Mouse (Mus musculus) hindbrain, embryonic 12.5 days (tissue): ENCODE results near the gene Gm11032. TPM values are rescaled to one million over a fixed set of nuclear protein-coding genes. Genes with fewer than 3 reads are reported as not detected.
A peak's percentile ranks its signal among the peaks of the same experiment; 100 is the strongest.

Experiments
- ATAC-seq: fragments of 200-750 bp; cut with Nextera tagmentation; 2 replicates; pipeline ENCODE4 v1.8.0; 2017; ENCODE audit warnings: moderate TSS enrichment; ENCODE audit not compliant: low FRiP score
- H3K27ac ChIP-seq: fragments of 300-500 bp; sonication (generic); 2 replicates; pipeline ENCODE4 v1.5.1; 2016; ENCODE audit warnings: mild to moderate bottlenecking
- H3K27me3 ChIP-seq: fragments of 300-500 bp; sonication (generic); 2 replicates; pipeline ENCODE4 v1.6.1; 2016; ENCODE audit warnings: mild to moderate bottlenecking
- H3K36me3 ChIP-seq: fragments of 300-500 bp; sonication (generic); 2 replicates; pipeline ENCODE4 v1.6.1; 2016; ENCODE audit warnings: mild to moderate bottlenecking
- H3K4me1 ChIP-seq: fragments of 300-500 bp; sonication (generic); 2 replicates; pipeline ENCODE4 v1.6.1; 2016
- H3K4me2 ChIP-seq: fragments of 300-500 bp; sonication (generic); replicated peaks from 2 replicates; pipeline ENCODE4 v1.6.1; 2016; ENCODE audit warnings: mild to moderate bottlenecking
- H3K4me3 ChIP-seq: fragments of 300-500 bp; sonication (generic); 2 replicates; pipeline ENCODE4 v1.5.1; 2016; ENCODE audit warnings: mild to moderate bottlenecking
- H3K9ac ChIP-seq: fragments of 300-500 bp; sonication (generic); 2 replicates; pipeline ENCODE4 v1.6.1; 2016; ENCODE audit warnings: mild to moderate bottlenecking, moderate library complexity
- H3K9me3 ChIP-seq: fragments of 300-500 bp; sonication (generic); replicated peaks from 2 replicates; pipeline ENCODE4 v1.6.1; 2016; ENCODE audit warnings: mild to moderate bottlenecking
- WGBS: fragments of 180-500 bp; shearing (Covaris S2); methylation state at CpG from one replicate; pipeline ENCODE4 v1.1.7; 2016; 5-methylcytosine and 5-hydroxymethylcytosine counted together
- polyA plus RNA-seq: library from polyadenylated mRNA; unstranded; fragments of >200 nt; fragmentation: Nextera tagmentation; extraction: Ambion mirVana; gene quantifications from 2 replicates; pipeline ENCODE4 v1.2.1, GENCODE M21; 2016

Gm11032 gene
- polyA plus RNA-seq, 1 experiment from 2014 or later, result not detected

DNA sequence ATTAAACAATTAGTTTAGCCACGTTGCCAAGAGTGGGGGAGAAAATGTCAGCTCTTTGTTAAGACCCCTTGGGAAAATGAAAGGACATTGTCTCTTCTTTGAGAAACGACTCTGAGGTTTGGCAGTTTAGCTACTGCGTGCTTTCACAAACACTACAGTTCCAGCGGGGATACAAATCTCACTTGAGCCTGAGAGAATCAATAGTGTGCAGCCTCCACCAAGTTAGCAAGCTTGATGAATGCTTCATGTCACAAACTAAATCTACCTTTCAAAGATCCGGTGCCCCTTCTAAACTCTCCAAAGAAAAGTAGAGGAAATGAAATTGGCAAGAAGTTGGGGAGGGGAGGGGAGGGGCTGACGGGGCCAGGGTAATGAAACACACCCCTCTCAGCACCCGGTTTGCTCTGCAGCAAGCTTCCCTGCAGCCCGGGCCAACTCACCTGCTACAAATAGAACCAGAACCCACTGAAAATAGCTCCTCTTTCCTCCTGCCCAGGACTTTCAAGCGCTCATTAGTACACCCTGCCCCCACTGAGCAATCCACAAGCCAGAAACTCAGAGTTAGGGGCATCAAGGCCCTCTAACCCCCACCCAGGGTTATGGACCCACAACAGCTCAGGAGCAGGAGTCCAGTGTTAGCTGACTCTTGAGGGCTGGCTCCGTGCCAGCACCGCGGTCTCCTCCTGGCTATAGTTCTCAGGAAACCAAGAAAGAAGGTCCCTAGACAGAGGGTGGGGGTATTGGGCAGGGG lies 17.0 kb upstream of the Gm11032 start:
- H3K27ac ChIP-seq, result no peak overlapping the region
- no peak overlapping the region for H3K4me3 ChIP-seq
- H3K9me3 ChIP-seq, result no peaks in the 10 kb centered on the region
- peaks cover 12% of the 10 kb centered on the region for H3K4me1 ChIP-seq
- H3K4me2 ChIP-seq, result no peak overlapping the region
- H3K27me3 ChIP-seq, result no peaks in the 10 kb centered on the region
- H3K36me3 ChIP-seq, result no peaks in the 10 kb centered on the region
- peak; percentile 50; the same call in 1 of the 2 replicates for ATAC-seq
- 38% methylated on average over 12 of the region's 12 CpGs for WGBS
- no peak overlapping the region for H3K9ac ChIP-seq

GRCm38 (mm10) chr11:4604441-4604840 lies 15.4 kb upstream of the Gm11032 start:
- H3K27me3 ChIP-seq, result no peaks in the 10 kb centered on the region
- no peak overlapping the region for H3K9ac ChIP-seq
- no peak overlapping the region for H3K4me2 ChIP-seq
- peaks cover 12% of the 10 kb centered on the region for H3K4me1 ChIP-seq
- H3K27ac ChIP-seq, result no peak overlapping the region
- H3K36me3 ChIP-seq, result no peaks in the 10 kb centered on the region
- ATAC-seq, result no peak
- WGBS, result 53% methylated on average over 6 of the region's 6 CpGs
- H3K9me3 ChIP-seq, result no peaks in the 10 kb centered on the region
- no peak overlapping the region for H3K4me3 ChIP-seq

DNA sequence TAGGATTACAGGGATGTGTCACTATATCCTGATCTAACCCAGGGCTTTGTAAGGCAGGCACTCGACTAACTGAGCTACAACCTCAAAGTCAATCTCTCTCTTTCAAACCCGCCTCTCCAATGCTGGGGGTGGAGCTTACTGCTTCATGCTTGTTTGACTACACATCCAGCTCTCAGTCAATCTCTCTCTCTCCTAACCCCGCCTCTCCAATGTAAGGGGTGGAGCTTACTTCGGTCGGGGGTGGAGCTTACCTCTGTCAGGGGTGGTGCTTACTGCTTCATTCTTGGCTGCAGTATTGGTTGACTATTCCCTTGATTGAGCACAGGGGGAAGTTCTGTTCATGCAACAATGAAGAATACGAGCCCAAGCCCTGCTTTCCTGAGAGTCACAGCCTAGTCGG lies 14.5 kb upstream of the Gm11032 start:
- Histone ChIP-seq H3K36me3 (no peaks in the 10 kb centered on the region), H3K9ac (no peak overlapping the region), H3K27ac (no peak overlapping the region), H3K4me3 (no peak overlapping the region), H3K27me3 (no peaks in the 10 kb centered on the region), H3K4me1 (peaks cover 12% of the 10 kb centered on the region), H3K9me3 (no peaks in the 10 kb centered on the region), H3K4me2 (no peak overlapping the region)
- no peak for ATAC-seq
- 50% methylated on average over 7 of the region's 7 CpGs for WGBS

DNA sequence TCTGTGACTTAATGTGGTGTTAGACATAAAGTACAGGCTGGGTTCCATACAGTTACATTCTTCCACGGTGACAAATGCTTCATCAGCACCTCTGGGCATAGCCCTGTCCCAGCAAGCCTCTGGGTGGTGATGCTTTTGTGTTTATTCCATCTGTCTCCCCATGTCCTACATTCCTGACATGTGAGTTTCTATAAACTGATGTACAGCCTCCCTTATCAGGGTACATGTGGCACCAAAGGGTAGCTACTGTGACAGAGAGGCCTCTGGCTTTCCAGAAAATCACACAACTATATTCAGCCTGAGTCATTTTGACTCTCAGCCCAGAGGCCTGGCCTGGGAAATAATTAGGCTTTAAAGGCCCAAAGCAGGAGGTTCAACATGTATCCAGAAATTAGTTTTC lies 13.3 kb upstream of the Gm11032 start:
- WGBS, result 86% methylated on average over 1 of the region's 1 CpGs
- H3K9me3 ChIP-seq, result no peaks in the 10 kb centered on the region
- H3K9ac ChIP-seq, result no peak overlapping the region
- no peaks in the 10 kb centered on the region for H3K36me3 ChIP-seq
- no peaks in the 10 kb centered on the region for H3K27me3 ChIP-seq
- H3K4me1 ChIP-seq, result peaks cover 12% of the 10 kb centered on the region
- H3K4me3 ChIP-seq, result no peak overlapping the region
- no peak overlapping the region for H3K4me2 ChIP-seq
- ATAC-seq, result no peak
- H3K27ac ChIP-seq, result no peak overlapping the region

- Histone ChIP-seq H3K27ac (no peak overlapping the region), H3K4me3 (no peak overlapping the region), H3K27me3 (no peaks in the 10 kb centered on the region), H3K4me1 (no peaks in the 10 kb centered on the region), H3K9ac (no peak overlapping the region), H3K4me2 (no peak overlapping the region), H3K36me3 (no peaks in the 10 kb centered on the region), H3K9me3 (no peaks in the 10 kb centered on the region)
- no peak for ATAC-seq
- WGBS, result 74% methylated on average over 2 of the region's 2 CpGs
Observed at GRCm38 (mm10) chr11:4611904-4612303, 8.0 kb upstream of the Gm11032 start.

DNA sequence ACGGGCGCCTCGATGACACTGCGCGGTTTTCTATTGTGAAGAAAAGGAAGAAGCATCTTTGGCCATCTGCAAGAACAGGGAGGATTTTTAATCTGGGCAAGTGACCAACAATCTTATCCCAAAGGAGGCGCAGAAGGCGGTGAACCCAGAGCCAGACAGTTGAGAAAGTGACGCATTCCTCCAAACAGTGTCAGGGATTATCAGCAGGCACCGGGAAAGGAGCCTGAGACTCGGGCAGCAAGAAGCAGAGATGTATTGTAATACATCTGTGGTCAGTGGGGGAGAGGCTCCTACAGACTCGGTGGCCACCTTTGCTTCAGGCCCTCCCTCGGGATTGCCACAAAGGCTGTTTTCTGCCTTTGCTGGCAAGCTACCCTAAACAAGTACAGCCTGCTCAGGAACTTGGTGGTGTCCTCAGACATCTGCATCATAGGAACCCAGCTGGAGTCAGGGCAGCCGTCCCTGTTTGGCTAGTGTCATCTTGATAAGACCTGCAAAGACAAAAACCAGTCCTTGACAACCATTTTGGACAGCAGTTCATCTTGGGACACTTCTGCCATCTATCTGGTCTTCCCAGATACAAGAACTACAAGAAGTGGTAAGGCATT lies 738 bp downstream of the Gm11032 start:
- Histone ChIP-seq H3K4me1 (peaks cover 3% of the 10 kb centered on the region; the same call in 1 of the 2 replicates), H3K27me3 (no peaks in the 10 kb centered on the region), H3K4me2 (no peak overlapping the region), H3K27ac (no peak overlapping the region), H3K9me3 (no peaks in the 10 kb centered on the region), H3K9ac (no peak overlapping the region), H3K4me3 (no peak overlapping the region), H3K36me3 (no peaks in the 10 kb centered on the region)
- 59% methylated on average over 13 of the region's 13 CpGs for WGBS
- ATAC-seq, result no peak

DNA sequence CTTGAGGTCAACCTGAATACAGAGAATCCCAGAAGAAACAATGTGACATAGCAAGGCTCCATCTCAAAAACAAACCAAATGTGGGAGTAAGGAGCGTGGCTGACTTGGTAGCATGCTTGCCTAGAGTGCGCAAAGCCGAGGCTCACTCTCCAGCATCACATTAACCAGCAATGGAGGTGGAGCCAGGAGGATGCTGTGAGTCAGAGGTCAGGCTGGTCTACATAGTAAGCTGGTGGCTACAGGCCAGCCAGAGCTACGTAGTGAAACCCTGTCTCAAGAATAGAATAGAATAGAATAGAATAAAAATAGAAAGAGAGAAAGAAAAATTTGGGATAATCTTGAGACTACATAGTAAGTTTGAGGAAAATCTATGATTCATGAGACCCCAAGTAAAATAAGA lies 2.0 kb downstream of the Gm11032 start:
- Histone ChIP-seq H3K9me3 (no peaks in the 10 kb centered on the region), H3K36me3 (no peaks in the 10 kb centered on the region), H3K9ac (no peak overlapping the region), H3K27ac (no peak overlapping the region), H3K4me3 (no peak overlapping the region), H3K4me1 (peaks cover 3% of the 10 kb centered on the region; the same call in 1 of the 2 replicates), H3K27me3 (no peaks in the 10 kb centered on the region), H3K4me2 (no peak overlapping the region)
- WGBS, result 68% methylated on average over 4 of the region's 4 CpGs
- ATAC-seq, result no peak

DNA sequence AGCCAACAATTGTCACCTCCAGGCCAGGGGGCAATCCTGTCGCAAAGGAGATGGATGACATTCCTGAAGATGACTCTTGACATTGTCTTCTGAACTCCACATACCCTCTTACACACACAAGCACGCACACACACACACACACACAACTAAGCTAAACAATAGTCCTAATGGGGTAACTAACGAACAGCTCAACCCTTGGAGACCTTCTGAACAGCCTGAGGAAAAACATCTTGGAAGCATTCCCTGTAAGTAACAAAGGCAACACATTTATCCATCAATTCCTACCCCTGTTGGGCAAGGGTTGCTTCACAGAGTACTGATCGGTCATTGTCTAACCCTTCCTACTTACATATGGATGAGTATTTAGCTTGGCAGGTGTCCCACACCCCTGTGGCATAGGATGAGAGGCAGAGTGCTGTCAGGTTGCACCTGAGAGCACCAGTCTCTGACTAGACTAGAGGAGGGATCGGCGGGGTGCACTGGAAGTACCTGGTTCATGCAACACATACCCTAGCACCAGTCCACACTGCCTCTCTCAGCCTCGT lies 2.6 kb downstream of the Gm11032 start:
- no peak for ATAC-seq
- Histone ChIP-seq H3K27me3 (no peaks in the 10 kb centered on the region), H3K27ac (no peak overlapping the region), H3K9me3 (no peaks in the 10 kb centered on the region), H3K4me2 (no peak overlapping the region), H3K4me1 (peaks cover 3% of the 10 kb centered on the region; the same call in 1 of the 2 replicates), H3K9ac (no peak overlapping the region), H3K4me3 (no peak overlapping the region), H3K36me3 (no peaks in the 10 kb centered on the region)
- 67% methylated on average over 7 of the region's 7 CpGs for WGBS

GRCm38 (mm10) chr11:4622997-4623396 lies 3.1 kb downstream of the Gm11032 start:
- Histone ChIP-seq H3K27me3 (no peaks in the 10 kb centered on the region), H3K9me3 (no peaks in the 10 kb centered on the region), H3K9ac (no peak overlapping the region), H3K4me3 (no peak overlapping the region), H3K27ac (no peak overlapping the region), H3K4me1 (peaks cover 3% of the 10 kb centered on the region; the same call in 1 of the 2 replicates), H3K4me2 (no peak overlapping the region), H3K36me3 (no peaks in the 10 kb centered on the region)
- WGBS, result 63% methylated on average over 5 of the region's 5 CpGs
- no peak for ATAC-seq

DNA sequence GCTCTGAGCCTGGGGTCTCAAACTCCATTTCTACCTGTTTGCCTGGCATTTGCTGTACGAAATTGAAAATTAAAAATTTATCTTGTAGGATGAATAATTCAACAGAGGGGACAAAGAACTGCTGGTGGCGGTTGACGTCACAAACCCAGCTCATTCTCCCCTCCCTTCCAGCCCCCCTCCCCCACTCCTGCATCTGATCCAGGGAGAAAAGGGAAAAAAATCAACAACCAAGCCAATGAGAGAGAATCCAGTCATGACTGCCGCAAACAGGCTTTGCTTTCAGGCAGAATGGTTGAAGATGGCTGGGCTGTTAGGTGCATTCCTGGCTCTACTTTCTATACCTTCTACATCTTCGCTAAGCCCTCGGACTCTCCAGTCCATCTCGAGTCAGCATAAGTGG lies 6.1 kb downstream of the Gm11032 start:
- Histone ChIP-seq H3K4me2 (no peak overlapping the region), H3K9ac (no peak overlapping the region), H3K4me3 (no peak overlapping the region), H3K9me3 (no peaks in the 10 kb centered on the region), H3K27me3 (no peaks in the 10 kb centered on the region), H3K27ac (no peak overlapping the region), H3K4me1 (peaks cover 7% of the 10 kb centered on the region), H3K36me3 (no peaks in the 10 kb centered on the region)
- 74% methylated on average over 7 of the region's 7 CpGs for WGBS
- no peak for ATAC-seq

GRCm38 (mm10) chr11:4627636-4628035 lies 7.8 kb downstream of the Gm11032 start:
- Histone ChIP-seq H3K27me3 (no peaks in the 10 kb centered on the region), H3K4me1 (peaks cover 5% of the 10 kb centered on the region), H3K9me3 (no peaks in the 10 kb centered on the region), H3K27ac (no peak overlapping the region), H3K4me3 (no peak overlapping the region), H3K9ac (no peak overlapping the region), H3K4me2 (no peak overlapping the region), H3K36me3 (no peaks in the 10 kb centered on the region)
- ATAC-seq, result no peak
- WGBS, result 85% methylated on average over 7 of the region's 7 CpGs

- Histone ChIP-seq H3K4me3 (no peak overlapping the region), H3K27ac (no peak overlapping the region), H3K9me3 (no peaks in the 10 kb centered on the region), H3K4me1 (peaks cover 4% of the 10 kb centered on the region; the same call in 1 of the 2 replicates), H3K4me2 (no peak overlapping the region), H3K27me3 (no peaks in the 10 kb centered on the region), H3K9ac (no peak overlapping the region), H3K36me3 (no peaks in the 10 kb centered on the region)
- ATAC-seq, result no peak
- 37% methylated on average over 8 of the region's 8 CpGs for WGBS
Observed at GRCm38 (mm10) chr11:4629861-4630280, 10.0 kb downstream of the Gm11032 start.
